Mouse (Mus musculus): ENCODE measurements around the gene Vangl2. TPM values are rescaled to one million over a fixed set of nuclear protein-coding genes. Genes with fewer than 3 reads are reported as not detected.

Gene Vangl2
- polyA plus RNA-seq, 1 experiment from 2014 or later, result 2.3 TPM

DNA sequence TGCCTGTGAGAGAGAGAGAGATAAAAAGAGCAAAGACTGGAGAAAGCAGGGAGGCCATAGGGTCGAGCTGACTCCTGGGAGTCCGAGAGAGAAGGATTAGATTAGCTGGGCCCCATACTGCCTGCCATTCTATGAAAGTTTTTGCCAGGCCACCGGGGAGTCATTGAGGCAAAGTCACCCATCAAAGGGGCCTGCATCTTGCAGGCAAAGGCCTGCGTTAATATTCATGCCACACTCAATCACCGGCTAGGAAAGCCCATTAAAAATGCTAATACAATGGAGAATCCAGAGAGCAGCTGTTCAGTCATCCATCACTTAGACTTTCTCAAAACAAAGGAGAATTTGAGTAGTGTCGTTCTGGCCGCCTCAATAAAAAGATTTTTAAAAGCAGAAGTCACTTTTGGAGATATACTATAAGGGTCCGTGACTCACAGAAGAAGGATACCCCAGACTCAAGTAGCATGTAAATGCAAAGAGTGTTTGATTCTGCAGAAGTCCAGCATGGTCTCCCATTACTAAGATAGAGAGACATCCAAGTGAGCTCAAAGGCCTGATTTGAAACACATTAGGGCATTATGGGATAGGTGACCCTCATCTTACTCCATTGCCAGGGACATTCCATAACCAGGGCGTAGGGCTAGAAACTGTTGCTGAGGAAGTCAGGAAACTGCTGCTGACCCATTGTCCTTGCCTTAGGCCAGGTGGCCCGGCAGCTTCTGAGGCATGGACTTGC is 57.2 kb downstream of the Vangl2 start:
- H3K27me3 ChIP-seq (replicated peaks), result no peaks in the 10 kb centered on the region
- H3K36me3 ChIP-seq, result no peaks in the 10 kb centered on the region
- no peak overlapping the region for H3K4me2 ChIP-seq
- no peak overlapping the region for H3K4me3 ChIP-seq
- H3K27ac ChIP-seq, result no peak overlapping the region
- H3K9ac ChIP-seq, result no peak overlapping the region
- WGBS (ENCODE audit: insufficient replicate concordance), result 61% methylated on average over 10 of the region's 10 CpGs
- H3K4me1 ChIP-seq, result no peaks in the 10 kb centered on the region
- no peaks in the 10 kb centered on the region for H3K9me3 ChIP-seq (replicated peaks)
- no peak for ATAC-seq

DNA sequence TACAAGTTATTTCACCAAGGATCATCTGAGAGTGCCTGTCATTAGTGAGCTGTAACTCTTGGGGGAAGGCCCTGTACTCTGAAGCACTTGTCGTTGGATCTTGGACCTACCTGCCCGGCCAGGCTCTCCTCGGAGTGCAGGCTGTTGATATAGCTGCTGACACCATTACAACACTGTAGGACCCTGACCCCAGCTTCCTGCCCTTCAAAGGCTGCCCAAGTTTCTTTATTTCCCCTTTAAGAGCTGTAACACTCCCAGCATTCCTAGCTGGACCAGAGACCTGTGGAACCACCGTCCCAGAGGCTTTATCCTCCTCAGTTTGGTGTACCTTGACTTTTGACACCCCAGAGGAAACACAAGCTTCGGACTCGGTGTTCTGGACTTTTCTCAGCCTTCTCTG is 59.0 kb downstream of the Vangl2 start:
- H3K36me3 ChIP-seq, result no peaks in the 10 kb centered on the region
- H3K4me1 ChIP-seq, result no peaks in the 10 kb centered on the region
- no peaks in the 10 kb centered on the region for H3K9me3 ChIP-seq (replicated peaks)
- no peak overlapping the region for H3K9ac ChIP-seq
- 67% methylated on average over 6 of the region's 6 CpGs for WGBS (ENCODE audit: insufficient replicate concordance)
- no peak for ATAC-seq
- no peak overlapping the region for H3K27ac ChIP-seq
- H3K4me3 ChIP-seq, result no peak overlapping the region
- H3K27me3 ChIP-seq (replicated peaks), result no peaks in the 10 kb centered on the region
- H3K4me2 ChIP-seq, result no peak overlapping the region

DNA sequence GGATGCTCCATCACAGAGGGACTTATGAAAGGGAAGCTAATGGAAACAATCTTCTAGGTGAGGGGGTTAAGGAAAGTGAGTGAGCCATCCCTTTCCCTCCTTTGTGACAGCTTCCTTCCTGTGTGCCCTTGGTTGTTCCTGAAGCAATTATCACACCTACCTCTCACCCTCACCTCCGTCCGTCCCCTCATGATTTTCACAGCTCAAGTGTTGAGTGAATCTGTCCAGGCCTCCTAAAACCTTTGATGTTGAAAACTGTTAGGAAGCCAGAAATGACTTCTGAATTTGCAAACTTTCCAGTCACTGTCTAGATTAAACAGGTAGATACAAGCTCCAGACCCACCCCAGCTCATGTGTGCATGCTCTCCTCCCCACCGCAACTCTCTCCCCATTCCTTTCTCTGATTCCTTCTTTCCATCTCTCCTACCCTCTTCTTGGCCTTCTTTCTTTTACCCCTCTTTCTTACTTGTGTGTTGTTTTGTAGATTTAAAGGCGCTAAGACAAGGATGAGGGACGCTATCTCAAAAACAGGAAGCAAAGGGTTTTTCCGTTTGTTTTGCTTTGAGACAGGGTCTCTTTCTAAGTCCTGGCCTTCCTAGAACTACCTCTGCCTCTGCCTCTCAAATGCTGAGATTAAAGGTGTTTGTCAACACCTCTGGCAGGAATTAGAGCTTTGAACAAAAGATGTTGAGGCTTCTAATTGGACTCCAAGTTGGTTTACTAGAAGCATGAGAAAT is 62.0 kb downstream of the Vangl2 start:
- no peak overlapping the region for H3K4me2 ChIP-seq
- no peaks in the 10 kb centered on the region for H3K36me3 ChIP-seq
- no peaks in the 10 kb centered on the region for H3K9me3 ChIP-seq (replicated peaks)
- H3K9ac ChIP-seq, result no peak overlapping the region
- no peak overlapping the region for H3K4me3 ChIP-seq
- no peaks in the 10 kb centered on the region for H3K27me3 ChIP-seq (replicated peaks)
- 51% methylated on average over 6 of the region's 6 CpGs for WGBS (ENCODE audit: insufficient replicate concordance)
- no peak overlapping the region for H3K27ac ChIP-seq
- H3K4me1 ChIP-seq, result no peaks in the 10 kb centered on the region
- no peak for ATAC-seq

DNA sequence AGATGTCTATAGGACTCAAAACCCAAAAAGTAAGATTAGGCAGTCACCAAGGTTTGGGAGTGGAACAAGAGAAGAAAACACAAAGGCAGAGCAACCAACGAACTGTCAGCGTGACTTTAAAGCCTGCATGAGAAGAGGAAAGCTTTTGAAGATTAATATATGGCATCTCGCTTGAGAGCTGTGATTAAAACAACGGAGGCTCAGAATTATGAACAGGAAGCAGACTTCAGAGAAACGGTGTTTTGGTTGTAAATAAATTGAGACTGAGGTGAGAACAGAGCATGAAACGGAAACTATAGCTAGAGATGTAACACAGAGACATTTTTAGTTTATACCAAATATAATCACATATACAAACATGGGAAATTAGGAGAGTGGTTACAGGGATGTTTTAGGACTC is 64.6 kb downstream of the Vangl2 start:
- Histone ChIP-seq H3K4me3 (no peak overlapping the region), H3K4me2 (no peak overlapping the region), H3K4me1 (no peaks in the 10 kb centered on the region), H3K9ac (no peak overlapping the region), H3K27ac (no peak overlapping the region), H3K27me3 (replicated peaks) (no peaks in the 10 kb centered on the region), H3K9me3 (replicated peaks) (no peaks in the 10 kb centered on the region), H3K36me3 (no peaks in the 10 kb centered on the region)
- 65% methylated on average over 6 of the region's 6 CpGs for WGBS (ENCODE audit: insufficient replicate concordance)
- no peak for ATAC-seq

DNA sequence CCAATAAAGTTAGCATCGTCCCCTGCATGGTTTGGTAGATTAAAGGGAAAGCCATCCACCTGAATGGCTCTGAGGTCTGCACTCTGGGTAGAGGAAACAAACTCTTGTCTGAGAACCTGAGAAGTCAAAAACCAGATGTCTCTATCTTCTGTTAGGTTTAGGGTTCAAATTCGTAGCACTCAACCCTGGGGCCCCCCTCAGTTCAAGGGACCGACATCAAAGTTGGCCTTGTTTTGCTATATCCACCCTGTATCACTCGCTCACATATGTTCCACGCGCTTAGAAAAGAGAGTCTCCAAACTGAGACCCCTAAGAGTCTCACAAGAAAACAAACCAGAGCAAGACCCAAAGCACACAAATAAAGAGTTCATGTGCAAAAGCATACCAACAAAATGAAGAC is 66.5 kb downstream of the Vangl2 start:
- H3K4me1 ChIP-seq, result no peaks in the 10 kb centered on the region
- H3K9me3 ChIP-seq (replicated peaks), result no peaks in the 10 kb centered on the region
- H3K4me2 ChIP-seq, result no peak overlapping the region
- ATAC-seq, result no peak
- H3K4me3 ChIP-seq, result no peak overlapping the region
- H3K27me3 ChIP-seq (replicated peaks), result no peaks in the 10 kb centered on the region
- H3K9ac ChIP-seq, result no peak overlapping the region
- H3K27ac ChIP-seq, result no peak overlapping the region
- 73% methylated on average over 6 of the region's 6 CpGs for WGBS (ENCODE audit: insufficient replicate concordance)
- no peaks in the 10 kb centered on the region for H3K36me3 ChIP-seq

DNA sequence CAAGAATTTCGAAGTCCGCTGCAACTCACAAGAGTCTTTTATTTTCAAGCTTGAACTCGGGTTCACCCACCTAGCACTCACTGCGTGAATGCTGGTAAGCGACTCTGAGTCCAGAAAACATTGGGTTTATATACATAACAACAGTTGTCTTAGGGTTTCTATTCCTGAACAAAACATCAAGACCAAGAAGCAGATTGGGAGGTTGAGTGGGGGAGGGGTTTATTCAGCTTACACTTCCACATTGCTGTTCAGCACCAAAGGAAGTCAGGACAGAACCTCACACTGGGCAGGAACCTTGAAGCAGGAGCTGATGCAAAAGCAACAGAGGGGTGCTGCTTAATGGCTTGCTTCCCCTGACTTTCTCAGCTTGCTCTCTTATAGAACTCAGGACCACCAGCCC is 67.5 kb downstream of the Vangl2 start:
- no peaks in the 10 kb centered on the region for H3K4me1 ChIP-seq
- H3K27me3 ChIP-seq (replicated peaks), result no peaks in the 10 kb centered on the region
- H3K27ac ChIP-seq, result no peak overlapping the region
- H3K4me2 ChIP-seq, result no peak overlapping the region
- ATAC-seq, result no peak
- no peak overlapping the region for H3K9ac ChIP-seq
- H3K4me3 ChIP-seq, result no peak overlapping the region
- no peaks in the 10 kb centered on the region for H3K9me3 ChIP-seq (replicated peaks)
- 71% methylated on average over 5 of the region's 5 CpGs for WGBS (ENCODE audit: insufficient replicate concordance)
- no peaks in the 10 kb centered on the region for H3K36me3 ChIP-seq

DNA sequence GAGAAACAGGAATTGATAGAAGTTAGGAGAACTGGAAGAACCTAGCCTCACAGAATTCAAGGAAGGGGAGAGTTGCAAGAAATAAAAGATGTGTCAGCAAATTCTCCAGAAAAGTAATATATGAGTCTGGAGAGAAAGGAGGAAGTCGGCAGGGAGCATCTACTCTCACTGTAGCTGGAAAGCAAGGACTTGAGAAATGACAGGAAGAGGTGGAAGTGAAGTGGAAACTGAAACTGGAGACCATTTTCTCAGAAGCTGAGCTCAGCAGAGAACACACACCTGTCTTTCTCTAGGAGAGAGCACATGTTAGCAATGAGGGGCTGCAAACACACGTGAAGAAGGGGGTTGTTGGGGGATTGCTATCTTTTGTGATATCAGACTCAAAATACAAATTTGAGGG is 70.8 kb downstream of the Vangl2 start:
- Histone ChIP-seq H3K27ac (no peak overlapping the region), H3K27me3 (replicated peaks) (no peaks in the 10 kb centered on the region), H3K4me1 (no peaks in the 10 kb centered on the region), H3K36me3 (no peaks in the 10 kb centered on the region), H3K4me3 (no peak overlapping the region), H3K9ac (no peak overlapping the region), H3K9me3 (replicated peaks) (no peaks in the 10 kb centered on the region), H3K4me2 (no peak overlapping the region)
- 57% methylated on average over 2 of the region's 2 CpGs for WGBS (ENCODE audit: insufficient replicate concordance)
- no peak for ATAC-seq

DNA sequence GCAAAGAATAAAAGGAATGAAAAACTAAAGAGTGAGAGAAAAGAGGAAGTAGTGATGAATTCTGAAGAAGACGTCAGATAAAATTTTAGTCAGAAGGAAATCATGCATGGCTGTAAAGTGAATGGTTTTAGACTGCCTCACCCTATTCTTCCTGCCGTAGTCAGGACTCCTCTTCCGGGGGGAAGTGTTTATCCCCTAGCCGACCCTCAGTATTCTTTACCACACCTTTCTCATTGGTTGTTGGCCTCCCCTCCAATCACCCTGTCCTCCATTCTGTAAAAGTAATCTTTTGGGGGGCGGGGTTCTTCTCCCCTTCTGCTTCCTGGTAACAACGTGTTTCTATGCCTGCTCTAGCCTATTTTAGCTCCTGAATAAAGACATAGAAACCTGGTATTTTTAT is 73.2 kb downstream of the Vangl2 start:
- Histone ChIP-seq H3K4me3 (no peak overlapping the region), H3K4me2 (no peak overlapping the region), H3K27me3 (replicated peaks) (no peaks in the 10 kb centered on the region), H3K27ac (no peak overlapping the region), H3K9me3 (replicated peaks) (no peaks in the 10 kb centered on the region), H3K4me1 (no peaks in the 10 kb centered on the region), H3K36me3 (no peaks in the 10 kb centered on the region), H3K9ac (no peak overlapping the region)
- no peak for ATAC-seq
- 44% methylated on average over 6 of the region's 6 CpGs for WGBS (ENCODE audit: insufficient replicate concordance)

Other genes starting within 250 kb of the Vangl2 start
- gene Cd84, start 188.7 kb downstream of the Vangl2 start, polyA plus RNA-seq (2016; fragmentation: Nextera tagmentation; extraction: Ambion mirVana), result 3.7 and 4.2 TPM in 2 replicates
- gene Gm10521, start 132.8 kb downstream of the Vangl2 start, polyA plus RNA-seq (2016; fragmentation: Nextera tagmentation; extraction: Ambion mirVana), result not detected in 2 replicates
- gene Slamf6, start 110.9 kb downstream of the Vangl2 start, polyA plus RNA-seq (2016; fragmentation: Nextera tagmentation; extraction: Ambion mirVana), result 0.17 and 0.20 TPM in 2 replicates
- gene Nhlh1, start 29.1 kb upstream of the Vangl2 start, polyA plus RNA-seq (2016; fragmentation: Nextera tagmentation; extraction: Ambion mirVana), result not detected in 2 replicates
- gene Copa, start 54.1 kb upstream of the Vangl2 start, polyA plus RNA-seq (2016; fragmentation: Nextera tagmentation; extraction: Ambion mirVana), result 92.8 and 96.5 TPM in 2 replicates
- gene Ncstn, start 54.4 kb upstream of the Vangl2 start, polyA plus RNA-seq (2016; fragmentation: Nextera tagmentation; extraction: Ambion mirVana), result 45.6 and 47.8 TPM in 2 replicates
- gene Pex19, start 98.3 kb upstream of the Vangl2 start, polyA plus RNA-seq (2016; fragmentation: Nextera tagmentation; extraction: Ambion mirVana), result 55.0 and 56.8 TPM in 2 replicates
- gene Dcaf8, start 119.6 kb upstream of the Vangl2 start, polyA plus RNA-seq (2016; fragmentation: Nextera tagmentation; extraction: Ambion mirVana), result 77.8 and 82.3 TPM in 2 replicates
- 25.7 and 26.0 TPM in 2 replicates for gene Pea15a, start 178.4 kb upstream of the Vangl2 start, polyA plus RNA-seq (2016; fragmentation: Nextera tagmentation; extraction: Ambion mirVana)
- gene Casq1, start 191.4 kb upstream of the Vangl2 start, polyA plus RNA-seq (2016; fragmentation: Nextera tagmentation; extraction: Ambion mirVana), result 0.08 and 0.32 TPM in 2 replicates
- not detected in 2 replicates for gene Atp1a4, start 230.0 kb upstream of the Vangl2 start, polyA plus RNA-seq (2016; fragmentation: Nextera tagmentation; extraction: Ambion mirVana)
- 19.0 and 20.5 TPM in 2 replicates for gene Igsf8, start 233.2 kb upstream of the Vangl2 start, polyA plus RNA-seq (2016; fragmentation: Nextera tagmentation; extraction: Ambion mirVana)